Mouse (Mus musculus) cerebellum, adult 9-11 months (tissue): ENCODE measurements around the gene Hnrnpm.
"Not testable (repeated sequence)": the region's sequence is repeated elsewhere in the genome, so short reads cannot be mapped to it uniquely, and the experiment has no call there.

Experiments used
- DNase-seq: peaks from one replicate; pipeline ENCODE4 v3.0.0; 2022

The Hnrnpm gene

DNA sequence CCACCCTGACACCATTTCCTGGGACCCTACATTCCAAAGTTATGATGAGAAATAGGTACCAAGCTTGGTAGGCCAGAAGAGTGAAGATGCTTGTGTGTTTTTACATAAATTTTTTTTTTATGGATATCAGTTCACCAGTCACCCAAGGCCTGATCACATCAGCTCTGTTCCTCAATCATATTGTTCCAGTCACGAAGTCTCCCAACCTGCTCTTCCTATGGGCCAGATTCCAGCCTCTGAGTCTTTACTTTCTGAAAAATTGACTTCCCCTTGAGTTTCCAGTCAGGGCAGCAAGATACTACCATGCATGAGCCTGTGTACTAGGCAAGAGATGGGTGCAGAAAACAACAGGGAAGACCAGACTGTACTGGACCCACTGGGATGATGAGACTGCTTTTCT is at the start of gene Hnrnpm:
Hnrnpm (minus strand) TSS at position 101 of the 400 bp plus-strand sequence.
- no peak for DNase-seq

DNA sequence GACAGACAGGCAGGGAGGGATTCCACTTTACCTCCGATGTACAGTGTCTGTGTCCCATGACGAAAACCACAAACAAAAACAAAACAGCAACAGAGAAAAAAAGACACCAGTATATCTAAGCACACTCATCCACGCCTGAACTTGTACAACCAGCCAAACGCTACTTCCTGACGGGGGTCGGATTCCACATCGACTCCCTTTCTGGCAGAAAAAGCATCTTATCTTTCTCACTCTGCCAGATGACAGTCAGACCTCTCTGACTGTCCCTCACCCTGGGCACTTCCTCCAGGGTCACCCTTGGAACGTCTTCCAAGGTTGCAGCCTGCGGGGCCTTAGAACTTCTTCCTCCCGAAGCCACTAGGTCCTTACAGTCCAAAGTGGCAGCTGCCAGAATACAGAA is 46.9 kb upstream of the Hnrnpm start:
- DNase-seq, result not testable (repeated sequence)

DNA sequence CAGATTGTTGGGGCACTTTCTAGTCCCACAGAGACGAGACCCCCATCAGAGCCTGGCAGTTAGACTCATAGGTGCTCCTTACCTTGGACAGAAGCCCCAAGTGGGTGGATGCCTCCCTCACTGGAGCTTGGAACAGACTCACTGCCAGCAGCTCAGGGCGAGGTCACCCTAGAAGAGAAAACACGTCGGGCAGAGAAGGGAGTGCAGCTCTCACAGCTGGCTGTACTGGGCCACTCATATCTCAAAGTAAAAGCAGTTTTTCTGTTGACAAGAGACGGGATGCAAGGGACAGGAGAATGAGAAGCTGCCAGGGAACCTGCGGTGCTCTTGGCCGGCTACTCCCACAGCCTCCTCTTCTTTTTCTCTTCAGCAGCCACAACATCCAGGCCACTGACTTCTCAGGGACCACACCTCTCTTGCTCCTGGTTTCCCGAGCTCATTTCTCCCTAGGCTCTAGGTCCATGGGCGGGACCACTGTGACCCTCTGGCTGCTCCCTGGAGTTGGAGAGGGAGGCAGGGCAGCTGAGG is 46.0 kb upstream of the Hnrnpm start:
- not testable (repeated sequence) for DNase-seq

DNA sequence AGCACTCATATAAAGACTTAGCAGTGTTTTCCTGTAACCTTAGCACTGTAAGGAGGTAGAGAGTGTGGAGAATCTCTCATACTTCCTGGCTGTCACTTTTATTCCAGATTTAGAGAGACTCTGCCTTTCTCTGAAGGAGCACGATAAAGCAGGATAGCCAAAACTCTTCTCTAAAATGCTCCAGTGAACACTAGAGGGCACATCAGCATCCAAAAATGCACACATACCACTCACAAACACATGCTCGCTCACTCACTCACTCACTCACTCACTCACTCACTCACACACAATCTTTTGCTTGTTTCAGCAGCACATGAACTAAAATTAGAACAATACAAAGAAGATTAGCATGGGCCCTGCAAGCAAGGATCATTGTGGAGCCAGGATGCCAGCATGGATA is 42.6 kb upstream of the Hnrnpm start:
- no peak for DNase-seq

DNA sequence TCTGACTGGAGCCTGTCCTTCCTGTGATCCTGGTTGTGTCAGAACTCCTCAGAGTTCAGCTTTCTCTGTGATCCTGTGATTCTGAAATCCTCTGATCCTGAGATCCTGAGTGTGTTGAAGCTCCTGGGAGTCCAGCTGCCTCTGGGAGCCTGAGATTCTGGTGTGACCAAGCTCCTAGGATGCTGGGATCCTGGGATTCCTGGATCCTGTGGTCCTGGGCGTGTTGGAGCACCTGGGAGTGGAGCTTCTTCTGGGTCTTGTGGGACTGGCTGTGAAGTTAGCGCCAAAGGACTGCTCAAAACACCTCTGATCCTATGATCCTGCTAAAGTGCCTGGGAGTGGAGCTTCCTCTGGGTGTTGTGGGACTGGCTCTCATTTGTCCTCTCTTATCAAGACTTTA is 41.7 kb upstream of the Hnrnpm start:
- no peak for DNase-seq

DNA sequence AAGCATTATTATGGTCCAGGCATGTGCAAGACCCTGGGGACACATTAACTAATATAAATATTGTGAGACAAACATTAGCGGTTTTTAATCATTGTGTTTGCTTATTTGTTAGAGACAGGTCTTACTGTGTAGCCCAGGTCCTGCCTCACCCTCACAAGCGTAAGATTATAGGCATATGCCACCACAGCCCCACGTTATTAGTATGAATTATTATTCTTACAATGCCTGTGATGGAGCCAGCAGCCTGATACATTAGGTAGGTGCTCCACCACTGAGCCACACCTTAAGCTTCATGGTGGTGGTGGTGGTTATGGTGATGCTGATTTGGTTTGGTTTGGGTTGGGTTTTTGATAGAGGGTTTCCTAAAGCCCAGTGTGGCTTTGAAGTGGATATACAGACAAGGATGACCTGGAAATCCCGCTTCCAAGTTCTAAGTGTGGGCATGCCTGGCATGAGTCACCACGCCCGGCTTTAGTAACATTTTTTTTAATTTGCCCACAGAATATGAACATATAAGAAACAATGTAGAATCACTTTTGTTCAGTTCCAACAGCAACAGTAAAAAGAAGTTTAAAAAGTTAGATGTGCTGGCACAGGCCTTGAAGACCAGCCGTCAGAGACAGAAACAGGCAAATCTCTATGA is 33.2 kb upstream of the Hnrnpm start:
- DNase-seq, result no peak

DNA sequence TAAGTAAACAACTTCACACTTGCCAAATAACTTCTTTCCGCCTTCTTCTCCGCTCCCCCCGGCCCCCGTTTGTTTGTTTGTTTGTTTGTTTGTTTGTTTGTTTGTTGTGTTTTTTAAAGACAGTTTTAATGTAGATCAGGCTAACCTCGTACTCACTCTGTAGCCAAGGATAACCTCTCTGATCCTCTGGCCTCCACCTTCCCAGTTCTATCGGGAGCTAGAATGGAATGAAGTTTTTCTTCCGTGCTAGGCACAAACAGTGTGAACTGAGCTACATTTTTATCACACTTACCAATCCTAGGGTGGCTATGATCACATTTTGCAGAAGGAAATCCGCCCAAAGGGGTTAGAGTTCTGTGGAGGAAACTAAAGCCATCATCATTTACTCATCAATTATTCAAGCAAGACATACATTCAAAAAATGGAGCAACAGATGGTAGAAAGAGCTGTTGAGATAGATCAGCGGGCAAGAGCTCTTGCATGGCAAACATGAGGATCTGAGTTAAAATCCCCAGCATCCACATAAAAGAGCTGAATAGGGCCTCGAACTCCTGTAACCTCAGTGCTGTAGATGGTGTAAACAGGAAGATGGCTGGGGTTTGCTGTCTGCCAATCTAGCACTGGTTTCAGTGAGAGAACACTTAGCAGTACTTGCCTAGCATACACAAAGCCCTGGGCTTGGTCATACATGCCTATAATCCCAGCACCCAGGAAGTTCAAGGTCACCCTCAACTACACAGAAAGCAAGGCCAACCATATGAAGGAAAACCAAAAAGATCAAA is 32.5 kb upstream of the Hnrnpm start:
- no peak for DNase-seq

DNA sequence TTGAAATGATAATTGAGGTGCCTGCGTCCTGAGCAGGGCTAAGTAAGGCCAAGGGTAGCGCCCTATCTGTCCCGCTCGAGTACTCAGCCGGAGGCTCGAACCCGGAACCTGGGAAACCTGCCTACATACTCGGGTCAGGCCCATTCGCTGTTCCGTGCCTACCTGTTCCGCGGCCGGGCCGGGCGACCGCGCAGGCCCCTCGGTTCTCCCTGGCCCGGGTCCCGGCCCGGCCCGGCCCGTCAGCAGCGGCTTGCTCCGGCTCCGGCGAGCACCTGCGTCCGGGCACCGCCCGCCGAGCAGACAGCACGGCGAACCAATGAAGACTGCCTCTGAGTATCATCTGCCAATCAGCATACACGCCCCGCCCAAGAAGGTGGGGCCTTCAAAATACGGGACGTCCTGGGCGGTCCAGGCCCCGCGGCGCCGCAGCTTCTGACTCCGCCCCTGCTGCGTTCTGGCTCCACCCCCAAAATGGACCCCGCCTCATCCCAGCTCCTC is 31.8 kb upstream of the Hnrnpm start, which contains the start of gene March2:
March2 (minus strand) TSS at position 287 of the 498 bp plus-strand sequence.
- peak; percentile 97 for DNase-seq

DNA sequence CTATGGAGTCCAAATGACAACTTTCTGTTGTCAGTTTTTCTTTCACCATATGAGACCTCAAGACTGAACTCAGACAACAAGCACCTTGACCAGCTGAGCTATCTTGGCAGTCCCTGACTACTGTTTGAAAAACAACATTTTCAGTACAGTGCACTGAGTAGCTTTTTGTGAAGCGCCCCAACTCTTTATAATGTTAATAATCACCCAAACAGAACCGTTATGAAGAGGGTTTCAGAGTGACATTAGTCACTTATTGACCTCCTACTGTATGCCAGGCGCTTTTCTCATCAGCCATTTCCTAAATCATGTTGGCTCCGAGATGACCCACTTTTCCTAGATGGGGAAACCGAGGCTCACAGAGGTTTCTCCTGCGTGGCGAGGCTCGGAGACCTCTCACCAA is 31.3 kb upstream of the Hnrnpm start:
- no peak for DNase-seq

DNA sequence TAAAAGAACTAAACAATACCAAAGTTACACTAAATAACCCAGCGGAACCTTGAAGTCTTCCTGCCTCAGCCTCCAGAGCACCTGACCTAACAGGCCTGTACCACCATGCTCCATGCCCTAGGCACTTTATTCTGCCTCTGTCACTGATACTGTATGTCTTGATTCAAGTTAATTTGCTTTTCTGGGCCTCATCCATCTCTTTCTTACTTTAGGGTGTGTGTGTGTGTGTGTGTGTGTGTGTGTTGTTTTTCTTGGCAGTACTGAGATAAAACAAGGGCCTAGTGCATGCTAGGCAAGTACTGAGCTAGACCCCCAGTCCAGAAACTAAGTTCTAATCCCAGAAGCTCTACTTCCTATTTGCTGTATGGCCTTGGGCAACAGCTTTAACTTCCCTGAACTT is 30.6 kb upstream of the Hnrnpm start:
- no peak for DNase-seq

DNA sequence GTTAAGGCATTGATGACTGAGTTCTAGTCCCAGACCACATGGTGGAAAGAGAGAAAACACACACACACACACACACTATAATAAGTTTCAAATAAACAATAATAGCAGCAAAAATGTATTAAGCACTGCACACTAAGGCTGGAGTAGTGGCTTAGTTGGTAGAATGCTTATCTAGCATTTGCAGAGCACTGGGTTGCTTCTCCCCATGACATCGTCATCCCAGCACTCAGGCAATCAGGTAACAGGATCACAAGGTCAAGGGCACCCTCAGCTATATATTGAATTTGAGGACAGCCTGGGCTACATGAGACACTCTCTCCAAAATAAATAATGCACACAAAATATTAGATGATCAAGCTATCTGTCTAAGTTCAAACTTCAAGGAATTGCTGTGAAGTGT is 28.1 kb upstream of the Hnrnpm start:
- DNase-seq, result no peak

DNA sequence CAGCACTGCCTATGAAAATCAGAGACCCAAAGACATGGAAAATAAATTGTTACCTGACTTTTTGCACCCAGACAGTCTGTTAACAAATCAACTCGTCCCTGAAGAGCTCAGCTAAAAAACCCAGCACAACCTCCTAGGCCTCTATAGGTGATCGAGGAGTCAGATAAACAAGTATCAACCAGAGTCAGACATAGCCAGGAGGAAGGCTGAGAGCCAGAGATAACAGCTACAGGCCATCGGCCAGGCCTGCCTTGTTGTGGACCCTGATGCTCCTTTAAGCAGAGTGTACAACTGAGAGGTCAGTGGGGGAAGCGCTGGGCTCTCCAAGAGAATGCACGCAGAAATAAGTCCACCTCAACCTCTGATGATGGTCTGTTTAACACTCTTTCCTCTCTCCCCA is 26.6 kb upstream of the Hnrnpm start:
- no peak for DNase-seq

DNA sequence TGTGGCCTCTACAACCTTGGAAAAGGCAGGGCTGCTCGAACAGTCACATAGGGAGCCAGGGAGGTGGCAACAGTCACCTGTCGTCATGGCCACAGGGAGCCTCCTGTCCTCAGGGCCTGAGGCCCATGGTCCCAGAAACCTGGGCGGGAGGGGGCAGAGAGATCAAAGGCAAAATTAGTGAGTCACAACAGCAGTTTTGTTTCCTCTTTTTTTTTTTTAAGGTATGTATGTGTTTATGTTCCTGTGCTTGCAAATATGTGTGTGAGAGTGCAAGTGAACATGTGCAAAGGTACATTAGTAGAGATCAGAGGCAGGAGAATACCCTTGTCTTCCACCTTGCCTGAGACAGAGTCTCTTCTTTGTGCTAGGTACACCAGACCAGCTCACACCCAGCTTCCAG is 23.2 kb upstream of the Hnrnpm start:
- DNase-seq, result no peak

DNA sequence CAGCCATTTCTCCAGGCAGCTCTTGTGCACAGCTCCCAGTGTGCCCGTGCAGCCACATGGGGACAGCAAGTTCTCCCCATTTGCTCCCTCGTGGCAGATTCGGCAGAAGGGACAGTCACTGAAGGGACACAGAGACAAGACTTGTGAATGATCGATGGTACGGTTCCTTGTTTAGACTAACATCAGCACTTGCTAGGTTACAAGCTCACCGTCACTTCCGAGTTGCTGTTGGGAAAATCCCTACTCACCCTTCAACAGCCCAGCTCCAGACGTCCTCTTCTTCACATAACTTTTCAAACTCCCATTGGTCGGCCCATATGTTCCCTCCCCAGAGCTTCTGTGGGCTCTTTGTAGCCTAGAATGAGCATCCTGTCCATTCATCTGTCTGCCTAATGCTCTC is 16.4 kb upstream of the Hnrnpm start:
- no peak for DNase-seq

DNA sequence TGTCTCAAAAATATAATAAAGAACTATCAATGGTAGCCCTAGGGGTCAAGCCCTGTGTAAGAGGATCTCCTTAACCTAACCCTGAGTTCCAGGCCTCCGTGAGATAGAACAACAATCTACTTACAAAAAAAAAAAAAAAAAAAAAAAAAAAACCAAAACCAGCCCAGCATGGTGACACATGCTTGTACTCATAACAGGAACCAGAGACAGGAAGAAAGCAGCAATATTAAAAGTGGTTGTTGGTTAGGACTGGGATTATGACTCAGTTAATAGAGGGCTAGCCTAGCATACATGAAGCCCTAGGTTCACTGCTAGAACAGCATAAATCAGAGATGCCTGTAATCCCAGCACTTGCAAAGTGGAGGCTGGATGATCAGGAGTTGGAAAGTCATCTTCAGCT is 15.5 kb upstream of the Hnrnpm start:
- no peak for DNase-seq

DNA sequence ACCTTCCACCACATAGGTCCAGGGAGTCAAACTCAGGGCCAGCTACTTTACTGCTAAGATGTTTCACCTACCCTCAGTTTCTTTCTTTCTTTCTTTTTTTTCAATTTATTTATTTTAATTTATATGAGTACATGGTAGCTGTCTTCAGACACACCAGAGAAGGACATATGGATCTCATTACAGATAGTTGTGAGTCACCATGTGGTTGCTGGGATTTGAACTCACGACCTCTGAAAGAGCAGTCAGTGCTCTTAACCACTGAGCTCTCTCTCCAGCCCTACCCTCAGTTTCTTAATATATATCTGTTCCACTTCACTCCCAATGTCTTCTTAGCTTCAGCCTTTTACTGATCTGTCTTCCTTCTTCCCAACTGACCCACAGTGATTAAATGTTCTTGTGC is 8.8 kb upstream of the Hnrnpm start:
- no peak for DNase-seq

DNA sequence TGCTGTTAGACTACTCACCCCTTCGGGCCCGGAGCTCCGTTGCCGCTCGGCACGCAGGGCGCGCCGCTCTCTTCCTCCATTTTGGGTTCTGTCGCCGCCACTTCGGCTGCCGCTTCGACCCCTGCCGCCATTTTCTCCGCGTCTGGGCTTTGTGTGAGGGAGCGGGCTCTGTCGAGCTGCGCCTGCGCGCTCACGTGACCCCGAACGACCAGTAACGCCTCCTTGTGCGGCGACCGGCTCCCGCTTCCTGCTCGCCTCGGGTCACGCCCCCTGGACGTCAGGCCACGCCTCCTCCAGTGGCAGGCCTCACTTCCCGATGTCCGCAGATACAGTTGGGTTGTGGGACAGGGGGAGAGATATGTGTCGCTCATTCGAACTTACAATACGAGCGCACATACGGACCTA is 1.4 kb downstream of the Hnrnpm start:
- DNase-seq, result peak; percentile 97

DNA sequence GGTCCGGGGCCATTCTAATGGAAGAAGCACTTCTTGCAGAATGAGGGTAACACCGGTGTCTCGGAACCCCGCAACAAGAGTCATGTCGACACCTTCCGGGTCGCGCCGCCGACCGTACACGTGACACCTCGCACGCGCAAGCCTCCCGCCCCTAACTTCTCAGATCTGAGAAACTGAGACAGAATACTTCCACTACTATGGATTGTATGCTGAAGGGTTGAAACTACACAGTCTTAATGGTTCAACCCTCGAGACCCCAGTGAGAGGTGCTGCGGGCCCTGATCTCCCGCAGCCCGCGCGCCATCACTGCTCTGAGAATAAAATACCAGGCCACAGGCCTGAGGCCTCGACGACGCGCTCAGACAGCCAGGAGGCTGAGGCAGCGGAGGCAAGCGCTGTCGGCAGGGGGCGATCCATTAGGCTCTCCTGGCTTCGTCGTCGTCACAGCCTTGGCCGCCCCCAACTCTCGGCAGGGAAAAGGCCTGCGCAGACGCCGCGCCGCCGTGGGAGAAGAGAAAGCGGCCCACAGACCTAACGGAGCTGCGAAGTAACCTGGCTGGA is 1.9 kb downstream of the Hnrnpm start:
- peak; percentile 58 for DNase-seq

DNA sequence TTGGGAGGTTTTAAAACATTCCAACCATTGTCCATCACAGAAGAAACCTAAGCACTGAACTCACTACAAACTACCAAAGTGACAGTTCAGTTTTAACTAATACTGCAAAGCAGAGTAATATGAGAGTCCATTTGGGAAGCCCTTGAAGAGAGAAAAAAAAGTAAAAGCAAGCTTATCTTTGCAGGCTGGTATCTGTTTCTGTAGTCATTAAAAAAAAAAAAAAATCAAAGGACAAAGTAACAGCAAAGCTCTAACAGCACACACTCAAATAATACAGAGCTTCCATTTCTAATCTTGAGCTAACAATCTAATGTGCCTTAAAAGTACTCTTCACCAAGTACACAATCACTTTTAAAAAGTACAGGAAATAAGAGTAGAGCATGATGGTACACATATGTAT is 4.9 kb downstream of the Hnrnpm start:
- no peak for DNase-seq

DNA sequence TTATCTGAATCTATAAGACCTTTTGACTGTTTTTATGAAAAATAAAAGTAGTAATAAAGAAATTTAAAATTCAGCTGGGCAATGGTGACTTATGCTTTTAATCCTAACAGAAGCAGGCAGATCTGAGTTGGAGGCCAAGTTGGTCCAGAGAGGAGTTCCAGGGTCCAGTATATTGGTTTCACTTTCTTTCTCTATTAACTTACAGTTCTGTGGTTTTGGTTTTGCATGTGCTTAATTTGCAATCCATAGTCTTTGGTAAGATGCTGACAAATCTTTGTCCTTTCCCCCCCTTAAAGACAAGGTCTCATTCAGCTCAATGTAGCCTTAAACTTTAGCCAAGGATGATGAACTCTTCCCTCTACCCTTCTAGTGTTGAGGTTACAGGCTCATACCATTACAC is 7.9 kb downstream of the Hnrnpm start:
- DNase-seq, result no peak

DNA sequence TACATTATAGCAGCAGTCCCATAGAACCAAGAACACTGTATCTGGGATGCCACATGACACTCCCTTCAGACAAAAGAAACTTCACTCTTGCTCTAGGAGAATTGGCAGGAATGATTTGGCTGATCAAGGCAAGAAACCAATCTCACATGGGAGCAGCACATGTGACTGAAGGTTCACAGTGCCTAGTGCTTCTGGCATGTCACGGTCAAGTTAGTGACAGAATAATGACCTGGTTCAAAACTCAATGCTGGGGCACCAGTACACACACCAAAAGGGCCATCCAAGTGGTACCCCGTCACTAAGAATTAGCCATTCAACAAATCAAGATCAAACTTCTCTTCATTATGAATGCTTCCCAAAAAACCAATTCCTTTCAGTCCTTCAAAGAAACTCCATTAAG is 10.6 kb downstream of the Hnrnpm start:
- DNase-seq, result no peak

DNA sequence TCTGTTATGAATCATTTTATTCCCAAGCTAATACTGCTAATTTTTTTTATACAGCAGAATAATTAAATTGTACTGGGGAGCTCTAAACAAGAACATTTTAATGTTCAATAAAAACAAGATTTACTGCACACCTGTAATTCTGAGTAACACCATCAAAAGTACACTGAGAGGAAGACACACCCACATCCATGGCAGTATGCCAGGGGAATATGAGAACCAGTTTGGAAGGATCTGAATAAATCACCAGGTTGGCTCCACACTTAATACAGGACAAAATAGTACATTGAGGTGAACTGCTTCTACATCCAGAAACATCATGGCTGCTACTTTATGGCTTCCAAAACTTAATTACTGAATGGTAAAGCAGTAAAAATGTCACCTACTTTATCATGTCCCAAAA is 11.2 kb downstream of the Hnrnpm start:
- no peak for DNase-seq

DNA sequence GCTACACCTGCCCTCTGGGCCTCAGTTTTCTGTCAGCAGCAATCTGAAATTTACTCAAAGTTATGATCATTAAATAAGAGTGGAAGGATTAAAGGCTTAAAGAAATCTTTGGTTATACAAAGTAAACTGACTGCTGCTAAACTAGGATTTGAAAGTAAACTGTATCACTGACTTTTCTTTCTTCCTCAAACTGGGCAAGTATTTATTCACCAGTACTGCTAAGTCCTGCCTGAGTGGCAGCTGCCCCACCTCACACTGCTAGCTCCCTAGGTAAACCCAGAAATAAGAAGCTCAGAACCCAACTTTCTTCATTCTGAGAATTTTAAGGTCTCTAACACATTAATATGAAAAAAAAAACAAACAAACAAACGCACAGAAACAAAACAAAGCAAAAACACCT is 12.8 kb downstream of the Hnrnpm start:
- DNase-seq, result no peak

DNA sequence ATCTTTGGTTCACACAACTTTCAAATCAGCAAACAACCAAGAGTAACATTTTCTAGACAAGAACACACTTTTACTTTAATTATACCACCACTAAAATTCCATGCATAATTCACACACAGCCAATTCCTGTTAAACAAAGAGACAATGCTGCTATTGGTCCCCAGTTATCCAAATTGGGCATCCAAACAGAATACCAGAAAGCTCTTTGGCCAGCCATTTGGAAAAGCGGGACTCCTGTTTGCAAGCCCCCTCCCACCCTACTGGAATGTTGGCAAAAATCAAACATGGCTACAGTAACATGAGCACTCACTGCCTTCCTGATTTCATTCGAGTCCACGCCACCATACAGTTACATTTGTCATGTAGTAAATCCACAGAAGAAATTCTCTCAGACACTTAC is 17.0 kb downstream of the Hnrnpm start:
- no peak for DNase-seq
